Mouse (Mus musculus): Measurements from ENCODE around the gene Olfr669. TPM values are rescaled to one million over a fixed set of nuclear protein-coding genes. Genes with fewer than 3 reads are reported as not detected.

The Olfr669 gene
- not detected in 2 replicates for total RNA-seq (2023)

GRCm38 (mm10) chr7:104933940-104934339 lies at the start of gene Olfr669:
Olfr669 (plus strand) TSS chr7:104934240.

GRCm38 (mm10) chr7:104895852-104896251 lies 38.2 kb upstream of the Olfr669 start, which contains the start of gene Olfr666:
Olfr666 (minus strand) TSS chr7:104895952.

DNA sequence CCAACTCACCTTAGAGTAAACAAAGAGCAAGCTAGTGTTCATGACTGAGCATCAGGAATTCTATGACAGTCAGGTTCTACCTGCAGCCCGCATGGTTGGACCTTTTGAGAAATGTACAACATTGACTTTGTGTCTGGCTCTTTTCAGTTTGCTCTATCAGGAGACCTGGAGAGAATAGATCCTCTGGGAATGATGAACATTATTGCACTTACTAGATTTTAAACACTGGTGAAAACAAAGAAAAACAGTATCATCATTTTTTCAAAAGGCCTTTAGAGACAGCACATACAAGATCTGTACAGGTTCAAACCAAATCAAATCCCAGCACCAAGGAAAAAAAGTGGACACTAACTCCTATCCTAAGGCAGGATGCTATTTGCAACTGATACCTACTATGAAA lies 12.7 kb upstream of the Olfr669 start, which contains the start of gene Olfr667:
Gene Olfr667 (minus strand): TSS at position 101 of the 400 bp plus-strand sequence.

GRCm38 (mm10) chr7:104927957-104928356 lies 6.1 kb upstream of the Olfr669 start, which contains the start of gene Olfr668:
Olfr668 (minus strand) TSS chr7:104928057.

DNA sequence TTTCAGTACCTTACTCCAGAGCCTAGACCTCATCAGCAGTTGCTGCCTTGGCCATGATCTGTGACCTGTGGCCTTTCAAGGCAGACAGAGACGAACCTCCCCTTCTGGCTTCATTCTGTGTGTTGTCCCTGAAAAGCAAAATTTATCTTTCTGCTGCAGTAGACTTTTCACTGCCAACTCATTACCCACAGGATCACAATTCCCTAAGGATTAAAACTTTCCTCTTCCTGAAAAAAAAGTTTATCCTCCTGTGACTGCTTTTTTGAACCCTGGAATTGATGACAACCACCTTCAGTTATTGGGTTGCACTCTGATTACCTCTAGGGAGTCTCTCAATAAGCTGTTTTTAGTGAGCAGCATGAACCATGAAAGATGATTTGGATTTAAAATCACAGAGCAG lies 28.5 kb downstream of the Olfr669 start, which contains the start of gene Olfr670:
Gene Olfr670 (minus strand): TSS at position 101 of the 400 bp plus-strand sequence.

DNA sequence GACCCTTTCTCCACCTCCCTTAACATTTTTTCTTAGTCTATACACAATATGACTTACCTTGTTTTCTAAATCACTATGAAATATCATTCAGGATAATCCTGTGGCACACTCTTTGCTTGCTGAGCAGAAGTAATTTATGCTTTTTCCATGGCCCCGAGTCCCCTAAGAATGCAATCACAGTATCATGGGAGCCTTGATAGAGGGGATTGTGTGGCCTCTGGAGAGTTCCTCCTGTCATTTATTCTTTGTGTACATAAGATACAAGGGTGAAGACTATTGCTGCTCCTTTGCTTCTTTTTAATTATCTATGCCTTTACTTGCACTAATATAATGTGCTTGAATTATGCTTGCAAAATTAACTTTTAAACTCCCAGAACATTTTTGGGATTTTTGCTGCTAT lies 45.0 kb downstream of the Olfr669 start, which contains the start of gene Olfr671:
Gene Olfr671 (minus strand): TSS at position 101 of the 400 bp plus-strand sequence.

Other genes starting within 250 kb of the Olfr669 start
- not detected in 2 replicates for gene Olfr661, start 247.7 kb upstream of the Olfr669 start, total RNA-seq (2023)
- gene Usp17le, start 156.8 kb upstream of the Olfr669 start, total RNA-seq (2023): not detected in 2 replicates
- 0.47 and 0.57 TPM in 2 replicates for gene Usp17lb, start 91.6 kb upstream of the Olfr669 start, total RNA-seq (2023)
- gene Usp17la, start 77.2 kb upstream of the Olfr669 start, total RNA-seq (2023): not detected in 2 replicates
- gene Olfr665, start 56.2 kb upstream of the Olfr669 start, total RNA-seq (2023): not detected in 2 replicates
- not detected in 2 replicates for gene Olfr666, start 38.3 kb upstream of the Olfr669 start, total RNA-seq (2023)
- gene Olfr667, start 12.8 kb upstream of the Olfr669 start, total RNA-seq (2023): not detected in 2 replicates
- not detected in 2 replicates for gene Olfr668, start 6.2 kb upstream of the Olfr669 start, total RNA-seq (2023)
- gene Olfr670, start 28.4 kb downstream of the Olfr669 start, total RNA-seq (2023): not detected in 2 replicates
- not detected in 2 replicates for gene Olfr671, start 44.9 kb downstream of the Olfr669 start, total RNA-seq (2023)
- not detected in 2 replicates for gene Olfr672, start 67.8 kb downstream of the Olfr669 start, total RNA-seq (2023)
- gene Olfr675, start 94.2 kb downstream of the Olfr669 start, total RNA-seq (2023): not detected in 2 replicates
- gene Olfr676, start 98.5 kb downstream of the Olfr669 start, total RNA-seq (2023): not detected in 2 replicates
- gene Olfr677, start 117.1 kb downstream of the Olfr669 start, total RNA-seq (2023): not detected in 2 replicates
- not detected in 2 replicates for gene Olfr678, start 130.2 kb downstream of the Olfr669 start, total RNA-seq (2023)
- not detected in 2 replicates for gene Olfr679, start 147.0 kb downstream of the Olfr669 start, total RNA-seq (2023)
- not detected in 2 replicates for gene Olfr680-ps1, start 158.6 kb downstream of the Olfr669 start, total RNA-seq (2023)
- not detected in 2 replicates for gene Olfr681, start 182.6 kb downstream of the Olfr669 start, total RNA-seq (2023)
- gene Olfr683, start 212.8 kb downstream of the Olfr669 start, total RNA-seq (2023): not detected in 2 replicates
- not detected in 2 replicates for gene Olfr684, start 229.4 kb downstream of the Olfr669 start, total RNA-seq (2023)